Mouse (Mus musculus) lung, postnatal 14 days (tissue): ENCODE measurements at regions not wholly inside any gene's neighbourhood (a gene's known extent, or its start where the extent isn't known, plus 50 kb on each side); places are given as distances from the start of the nearest gene placed in this dataset.

ENCODE experiments used
- DNase-seq: peaks from one replicate; pipeline ENCODE4 v3.0.0; 2021

GRCm38 (mm10) chr13:64007688-64008087 lies 81.3 kb downstream of the Hsd17b3 start:
- no peak for DNase-seq

DNA sequence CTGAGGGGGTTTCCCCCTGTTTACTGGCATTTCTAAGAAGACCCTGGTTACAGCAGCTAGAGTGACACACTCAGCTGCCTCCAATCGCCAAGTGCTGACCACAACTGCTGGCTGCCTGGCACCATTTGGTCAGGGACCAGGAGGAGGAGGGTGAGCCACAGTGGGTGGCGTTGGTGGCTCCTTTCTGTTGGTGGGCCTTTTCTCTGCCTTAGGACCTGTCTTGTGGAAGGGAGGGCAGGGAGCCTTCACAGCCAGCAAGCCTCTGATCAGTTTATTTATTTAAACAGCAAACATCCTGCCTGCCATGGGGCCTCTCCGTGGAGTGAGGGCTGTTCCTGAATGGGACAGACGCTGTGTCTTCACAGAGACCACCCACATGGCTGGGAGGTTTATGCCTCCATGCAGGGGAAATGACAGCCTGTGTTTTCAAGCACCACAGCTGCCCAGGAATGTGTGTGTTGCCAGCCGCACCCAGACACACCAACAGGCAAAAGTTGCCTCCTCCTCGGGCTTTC lies 86.0 kb downstream of the Hsd17b3 start:
- DNase-seq: peak; percentile 48

DNA sequence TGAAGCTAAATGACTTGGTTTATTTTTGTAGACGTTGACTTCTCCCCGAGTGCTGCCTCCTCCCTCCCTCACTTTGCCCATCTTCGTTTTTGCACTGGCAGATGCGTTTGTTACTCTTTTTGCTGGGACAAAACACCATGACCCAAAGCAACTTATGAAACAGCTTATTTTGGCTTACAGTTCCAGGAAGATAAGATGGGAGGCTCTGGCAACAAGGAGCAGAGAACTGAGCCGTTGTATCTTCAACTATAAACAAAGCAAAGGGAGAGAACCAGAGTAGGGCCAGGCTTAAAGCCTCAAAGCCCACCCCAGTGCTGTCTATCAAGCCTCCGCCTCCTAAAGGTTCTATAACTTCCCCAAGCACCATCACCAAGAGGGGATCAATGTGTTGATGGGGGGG lies 88.7 kb downstream of the Hsd17b3 start:
- no peak for DNase-seq

GRCm38 (mm10) chr13:63998647-63999046 lies 90.4 kb downstream of the Hsd17b3 start:
- no peak for DNase-seq

GRCm38 (mm10) chr13:63993857-63994477 lies 95.1 kb downstream of the Hsd17b3 start:
- DNase-seq: no peak

DNA sequence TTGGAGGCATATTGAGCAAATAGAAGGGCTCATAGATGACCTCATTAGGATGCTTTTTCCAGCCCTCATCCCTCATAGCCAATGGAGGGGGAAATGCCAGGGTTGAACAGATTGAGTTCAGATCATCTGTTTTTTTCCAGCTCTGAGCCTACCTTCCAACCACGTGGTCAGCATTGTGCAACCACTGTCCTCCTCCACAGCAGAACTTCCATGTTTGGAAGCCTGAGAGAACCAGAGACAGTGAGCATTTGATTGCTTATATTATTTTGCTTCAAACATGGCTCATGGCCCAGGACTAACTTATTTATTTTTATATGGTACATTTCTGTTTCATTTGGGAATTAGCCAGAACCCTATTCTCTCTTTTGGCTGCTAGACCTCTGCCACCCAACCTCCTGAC lies 96.0 kb downstream of the Hsd17b3 start:
- DNase-seq: no peak

- peak; percentile 42 for DNase-seq
Measured at GRCm38 (mm10) chr13:63990480-63990958, 98.5 kb downstream of the Hsd17b3 start.

DNA sequence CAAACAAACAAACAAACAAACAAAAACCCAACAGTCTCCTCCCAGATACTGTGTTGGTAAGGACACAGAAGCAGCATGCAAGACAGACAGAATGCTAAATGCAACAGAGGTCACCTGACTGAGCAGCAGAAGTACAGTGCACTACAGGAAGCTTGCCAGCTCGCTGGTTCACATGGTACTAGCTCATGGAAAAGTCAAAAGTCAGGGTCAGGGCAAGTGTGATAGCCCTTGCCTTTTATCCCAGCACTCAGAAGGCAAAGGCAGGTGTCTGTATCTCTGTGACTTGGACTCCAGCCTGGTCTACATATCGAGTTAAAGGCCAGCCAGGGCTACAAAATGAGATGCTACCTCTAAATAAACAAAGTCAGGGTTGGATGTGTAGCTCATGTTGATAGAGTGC lies 99.3 kb downstream of the Hsd17b3 start:
- DNase-seq: no peak

- no peak for DNase-seq
Measured at GRCm38 (mm10) chr13:63988263-63988662, 100.8 kb downstream of the Hsd17b3 start.

GRCm38 (mm10) chr13:63986681-63987080 lies 102.3 kb downstream of the Hsd17b3 start:
- DNase-seq: no peak

GRCm38 (mm10) chr13:63985590-63985989 lies 103.4 kb downstream of the Hsd17b3 start:
- DNase-seq: no peak

- DNase-seq: no peak
Measured at GRCm38 (mm10) chr13:63985086-63985485, 103.9 kb downstream of the Hsd17b3 start.

DNA sequence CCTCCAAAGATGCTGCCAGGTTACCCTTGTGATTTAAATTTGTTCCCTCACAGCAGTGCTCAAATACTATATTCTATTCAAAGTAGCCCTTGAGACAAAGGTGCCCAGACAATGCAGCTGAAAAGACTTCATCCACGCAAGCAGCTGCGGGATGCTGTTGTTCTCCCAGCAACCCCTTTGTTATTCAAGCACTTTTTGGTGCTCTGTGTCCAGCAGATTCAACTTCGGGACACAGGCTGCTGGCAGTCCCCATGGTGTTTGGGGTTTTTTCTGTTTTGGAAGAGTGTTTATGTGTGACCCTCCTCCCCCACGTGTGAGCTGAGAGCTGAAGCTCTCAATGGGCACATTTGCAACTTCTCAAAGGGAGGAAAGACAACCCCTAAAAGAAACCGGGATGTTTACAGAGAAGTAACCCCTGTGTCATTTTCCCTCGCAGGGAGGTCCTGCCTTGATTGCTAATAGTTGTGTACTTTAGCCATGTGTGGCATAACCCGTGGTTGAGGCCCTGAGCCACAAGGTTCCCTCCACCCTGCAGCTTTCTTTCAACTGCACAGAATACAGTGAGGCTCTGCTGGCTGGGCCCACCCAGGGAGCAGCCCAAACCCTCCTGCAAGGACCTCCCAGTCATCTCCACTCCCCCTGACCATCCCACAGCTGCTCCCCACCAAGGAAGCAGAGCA lies 108.9 kb downstream of the Hsd17b3 start:
- no peak for DNase-seq

GRCm38 (mm10) chr13:63979581-63979980 lies 109.4 kb downstream of the Hsd17b3 start:
- DNase-seq: no peak

GRCm38 (mm10) chr13:63969907-63970306 lies 119.1 kb downstream of the Hsd17b3 start:
- no peak for DNase-seq

GRCm38 (mm10) chr13:63968623-63969022 lies 120.4 kb downstream of the Hsd17b3 start:
- no peak for DNase-seq

DNA sequence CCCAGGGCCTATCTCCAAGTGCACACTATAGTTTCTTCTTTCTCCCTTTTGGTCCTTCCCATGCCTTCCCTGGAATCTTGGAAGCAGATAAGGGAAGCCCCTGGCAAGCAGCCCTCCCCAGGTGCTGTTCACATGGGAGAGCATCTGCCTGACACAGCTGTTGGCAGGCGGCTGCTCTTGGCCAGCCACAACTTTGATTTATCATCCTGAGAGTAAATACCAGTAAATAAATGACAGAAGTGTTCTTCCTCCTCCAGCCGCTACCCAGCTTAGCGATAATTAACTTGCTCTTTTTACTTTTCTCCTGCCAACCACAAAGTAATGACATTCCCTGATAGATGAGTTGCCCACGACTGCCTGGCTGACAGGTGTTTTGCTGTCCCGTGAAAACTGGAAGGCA lies 131.9 kb downstream of the Hsd17b3 start:
- DNase-seq: no peak

DNA sequence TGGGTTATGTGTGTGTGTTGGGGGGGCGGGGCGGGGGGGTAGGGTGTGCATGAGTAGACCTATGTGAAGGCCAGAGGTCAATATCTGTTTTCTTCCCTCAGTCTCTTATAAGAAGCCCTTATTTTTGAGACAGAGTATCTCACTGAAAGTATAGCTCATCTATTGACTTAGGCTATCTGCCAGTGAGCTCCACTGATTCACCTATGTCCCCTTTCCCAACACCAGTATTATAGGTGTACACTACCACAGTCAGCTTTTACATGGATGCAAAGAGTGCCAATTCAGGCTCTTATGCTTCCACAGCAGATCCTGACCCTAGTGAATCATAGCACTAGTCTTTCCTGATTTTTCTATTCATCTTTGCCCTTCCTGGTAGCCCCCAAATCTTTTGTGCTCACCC lies 134.7 kb downstream of the Hsd17b3 start:
- DNase-seq: no peak

- no peak for DNase-seq
Measured at GRCm38 (mm10) chr13:63951922-63952734, 136.9 kb downstream of the Hsd17b3 start.

GRCm38 (mm10) chr13:63951136-63951535 lies 136.1 kb downstream of the Ercc6l2 start:
- no peak for DNase-seq
